Mouse (Mus musculus) spleen, adult 2 months (tissue): ENCODE measurements around the gene Plcb4.

ENCODE experiments used
- CTCF ChIP-seq: fragments of 200-500 bp; IDR thresholded peaks from 2 replicates; pipeline ENCODE4 v1.5.1; 2011; ENCODE audit warnings: mild to moderate bottlenecking, inconsistent platforms; ENCODE audit not compliant: insufficient read depth, insufficient read length, insufficient replicate concordance; ENCODE audit errors: extremely low read depth
- POLR2A ChIP-seq: fragments of 200-500 bp; IDR thresholded peaks from 2 replicates; pipeline ENCODE4 v1.6.1; 2011; ENCODE audit warnings: low read depth, low read length, inconsistent platforms

DNA sequence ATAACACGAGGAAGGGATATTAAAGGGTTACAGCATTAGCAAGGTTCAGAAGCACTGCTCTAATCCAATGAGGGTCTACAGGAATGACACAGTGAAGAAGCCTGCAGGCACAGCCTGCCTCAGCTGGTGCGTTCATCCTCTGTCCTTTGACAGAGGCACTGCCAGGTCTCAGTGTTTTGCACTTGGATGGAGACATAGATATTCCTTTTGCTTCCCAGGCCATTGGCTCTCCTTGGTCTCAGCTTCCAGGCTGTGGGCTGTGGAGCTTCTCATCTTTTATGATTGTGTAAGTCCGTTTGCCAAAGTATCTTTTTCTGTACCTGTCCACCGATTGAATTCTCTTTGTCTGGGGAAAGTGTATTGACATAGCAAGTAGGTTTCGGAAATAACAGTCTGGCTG, 177.1 kb downstream of the Plcb4 start:
- TF ChIP-seq POLR2A (no peak), CTCF (no peak)
